Mouse (Mus musculus): ENCODE measurements at regions not wholly inside any gene's neighbourhood (a gene's known extent, or its start where the extent isn't known, plus 50 kb on each side); places are given as distances from the start of the nearest gene placed in this dataset.
"Not testable (repeated sequence)": the region's sequence is repeated elsewhere in the genome, so short reads cannot be mapped to it uniquely, and the experiment has no call there.

DNA sequence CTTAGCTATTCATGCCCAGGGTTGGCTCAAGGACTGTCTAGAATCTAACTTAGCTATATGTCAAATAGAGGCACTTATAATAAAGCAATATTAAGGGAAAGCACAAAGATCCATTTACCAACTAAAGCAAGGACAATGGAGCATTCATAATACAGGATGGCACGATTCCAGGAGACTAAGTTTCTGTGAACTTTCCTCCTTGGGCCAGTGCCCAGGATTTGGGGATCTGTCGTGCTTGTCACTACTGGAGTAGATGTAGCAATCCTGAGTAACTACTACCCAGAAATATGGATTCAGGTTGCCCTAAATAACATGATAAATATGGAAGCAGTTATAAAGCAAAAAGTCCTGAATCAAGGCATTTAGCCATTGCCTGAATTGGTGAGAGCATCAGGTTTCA lies 233.7 kb downstream of the AI429214 start:
- no peak for ATAC-seq (replicated peaks; ENCODE audit: poor library complexity, severe bottlenecking)

DNA sequence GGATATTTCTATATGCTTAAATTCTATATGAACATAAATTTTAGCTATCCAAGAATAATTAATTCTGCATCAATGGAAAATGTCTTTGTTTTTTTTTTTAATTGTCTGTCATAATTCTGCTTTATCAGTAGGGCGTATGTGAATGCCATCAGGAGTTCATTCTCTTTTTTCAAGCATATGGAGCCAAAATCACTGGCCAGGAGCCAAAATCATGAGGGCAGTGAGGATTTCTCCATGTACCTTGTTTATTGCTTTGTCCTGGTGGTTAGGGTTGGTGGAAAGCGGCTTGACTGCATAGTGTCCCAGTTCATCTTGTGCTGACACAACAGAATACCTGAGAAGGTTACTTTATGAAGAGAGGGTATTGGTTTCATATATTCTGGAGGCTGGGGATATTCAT lies 243.9 kb downstream of the AI429214 start:
- no peak for ATAC-seq (replicated peaks; ENCODE audit: poor library complexity, severe bottlenecking)

DNA sequence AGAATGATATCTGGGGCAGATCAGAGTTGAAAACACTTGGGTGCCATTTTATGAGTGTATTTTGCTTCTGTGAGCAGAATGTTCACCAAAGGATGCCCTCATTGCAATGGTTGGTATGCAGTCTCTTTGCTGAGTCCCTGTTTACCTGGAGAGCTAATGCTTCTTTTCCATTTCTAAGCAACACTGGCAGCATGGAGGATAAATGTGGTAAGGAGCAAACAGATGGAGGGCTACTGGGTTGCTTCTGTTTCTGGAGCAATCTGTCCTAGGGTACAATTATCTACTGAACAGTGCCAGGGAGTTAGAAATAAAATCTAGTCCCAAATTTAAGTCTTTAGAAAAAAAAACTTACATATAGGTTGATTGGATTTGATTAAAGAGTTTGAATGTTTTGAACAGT lies 245.9 kb downstream of the AI429214 start:
- no peak for ATAC-seq (replicated peaks; ENCODE audit: poor library complexity, severe bottlenecking)

DNA sequence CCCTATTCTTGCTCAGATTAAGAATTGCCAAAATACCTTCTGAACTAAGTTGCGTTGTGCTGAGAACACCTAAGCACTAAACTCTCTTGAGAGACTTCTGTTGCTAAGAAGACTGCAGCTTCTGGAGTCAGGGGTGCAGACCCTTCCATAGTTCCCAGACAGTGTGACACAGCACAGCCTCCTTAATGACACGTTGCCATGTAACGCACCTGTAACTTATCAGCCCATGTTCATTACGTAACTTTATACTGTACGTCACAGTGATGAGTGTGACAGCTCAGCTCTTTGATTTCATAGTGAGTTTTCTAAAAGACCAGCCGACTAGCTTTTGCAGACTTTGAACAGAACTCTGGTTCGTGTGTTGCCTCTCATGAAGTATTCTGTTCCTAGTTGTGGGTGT lies 257.8 kb downstream of the AI429214 start:
- ATAC-seq (replicated peaks; ENCODE audit: poor library complexity, severe bottlenecking): not testable (repeated sequence)

DNA sequence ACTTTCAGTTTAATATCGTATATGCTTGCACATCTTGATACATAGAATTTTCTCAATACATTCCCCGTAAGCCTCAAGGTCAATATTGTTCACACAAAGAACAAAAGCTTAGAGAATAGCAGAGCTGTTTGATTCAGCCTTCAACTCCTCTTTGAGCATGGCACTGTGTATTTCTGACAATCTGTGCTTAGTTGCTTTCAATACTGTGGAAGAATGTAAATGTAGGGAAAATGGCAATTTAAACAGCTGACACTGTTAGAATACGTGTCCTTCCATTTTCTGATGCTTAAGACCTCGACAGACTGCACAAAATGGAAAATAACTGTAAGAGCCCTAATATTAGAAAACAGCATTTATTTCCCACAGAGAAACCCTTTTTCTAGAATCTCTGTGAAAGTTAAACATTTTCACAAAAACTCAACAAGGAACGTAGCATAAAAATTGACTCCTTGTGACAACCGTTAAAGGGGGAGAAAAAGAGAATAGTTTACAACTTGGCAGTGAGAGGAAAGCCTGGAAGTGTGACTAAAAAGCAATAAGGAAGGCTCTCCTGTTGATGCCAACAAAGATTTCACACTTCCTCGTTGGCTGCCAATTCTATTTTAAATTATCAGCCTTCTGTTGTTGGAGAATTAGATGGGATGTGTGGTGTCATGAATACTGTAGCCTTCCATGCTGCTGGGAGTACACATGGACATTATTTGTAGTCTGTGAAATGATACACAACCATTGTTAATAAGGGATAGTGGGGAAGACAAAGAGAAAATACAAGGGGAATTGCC lies 297.9 kb downstream of the AI429214 start:
- no peak for ATAC-seq (replicated peaks; ENCODE audit: poor library complexity, severe bottlenecking)
